Mouse (Mus musculus): ENCODE data around the gene Nomo1.
A peak's percentile ranks its signal among the peaks of the same experiment; 100 is the strongest.

The Nomo1 gene

GRCm38 (mm10) chr7:46103771-46104170 lies 70.3 kb downstream of the Nomo1 start:
- no peak for DNase-seq (ENCODE audit: low read depth)

GRCm38 (mm10) chr7:46104256-46104915 lies 70.9 kb downstream of the Nomo1 start:
- no peak for DNase-seq (ENCODE audit: low read depth)

GRCm38 (mm10) chr7:46105484-46105883 lies 72.0 kb downstream of the Nomo1 start:
- DNase-seq (ENCODE audit: low read depth): no peak

- no peak for DNase-seq (ENCODE audit: low read depth)
Observed at GRCm38 (mm10) chr7:46110079-46110478, 76.6 kb downstream of the Nomo1 start.

- no peak for DNase-seq (ENCODE audit: low read depth)
Observed at GRCm38 (mm10) chr7:46111212-46111817, 77.8 kb downstream of the Nomo1 start.

GRCm38 (mm10) chr7:46111938-46112337 lies 78.4 kb downstream of the Nomo1 start:
- DNase-seq (ENCODE audit: low read depth): no peak

- DNase-seq (ENCODE audit: low read depth): no peak
Observed at GRCm38 (mm10) chr7:46113435-46113834, 79.9 kb downstream of the Nomo1 start.

GRCm38 (mm10) chr7:46116118-46116581 lies 82.7 kb downstream of the Nomo1 start:
- DNase-seq (ENCODE audit: low read depth): no peak

- DNase-seq (ENCODE audit: low read depth): no peak
Observed at GRCm38 (mm10) chr7:46117035-46117434, 83.5 kb downstream of the Nomo1 start.

GRCm38 (mm10) chr7:46122964-46123363 lies 89.5 kb downstream of the Nomo1 start:
- DNase-seq (ENCODE audit: low read depth): no peak

GRCm38 (mm10) chr7:46124460-46124859 lies 91.0 kb downstream of the Nomo1 start:
- DNase-seq (ENCODE audit: low read depth): no peak

- DNase-seq (ENCODE audit: low read depth): no peak
Observed at GRCm38 (mm10) chr7:46125340-46125739, 91.8 kb downstream of the Nomo1 start.

GRCm38 (mm10) chr7:46128196-46128595 lies 94.7 kb downstream of the Nomo1 start:
- no peak for DNase-seq (ENCODE audit: low read depth)

GRCm38 (mm10) chr7:46129463-46130179 lies 96.1 kb downstream of the Nomo1 start:
- no peak for DNase-seq (ENCODE audit: low read depth)

- no peak for DNase-seq (ENCODE audit: low read depth)
Observed at GRCm38 (mm10) chr7:46130723-46131122, 97.2 kb downstream of the Nomo1 start.

GRCm38 (mm10) chr7:46131266-46131665 lies 97.8 kb downstream of the Nomo1 start:
- DNase-seq (ENCODE audit: low read depth): peak; percentile 70

- no peak for DNase-seq (ENCODE audit: low read depth)
Observed at GRCm38 (mm10) chr7:46131806-46132205, 98.3 kb downstream of the Nomo1 start.

- no peak for DNase-seq (ENCODE audit: low read depth)
Observed at GRCm38 (mm10) chr7:46132229-46132628, 98.7 kb downstream of the Nomo1 start.
